Mouse (Mus musculus) heart, postnatal 0 days (tissue): ENCODE measurements around the gene Gm14226. TPM values are rescaled to one million over a fixed set of nuclear protein-coding genes. Genes with fewer than 3 reads are reported as not detected.
"Not testable (repeated sequence)": the region's sequence is repeated elsewhere in the genome, so short reads cannot be mapped to it uniquely, and the experiment has no call there.

ENCODE experiments used
- ATAC-seq: fragments of 200-750 bp; cut with Nextera tagmentation; 2 replicates; pipeline ENCODE4 v1.8.0; 2017; ENCODE audit warnings: low read depth, moderate number of reproducible peaks, moderate library complexity; ENCODE audit not compliant: insufficient read depth
- DNase-seq: peaks from one replicate; pipeline ENCODE4 v3.0.0-alpha.2; 2016; ENCODE audit warnings: low spot score
- H3K27ac ChIP-seq: fragments of 300-500 bp; sonication (generic); 2 replicates; pipeline ENCODE4 v1.5.1; 2014; ENCODE audit warnings: low read depth, mild to moderate bottlenecking
- H3K27me3 ChIP-seq: fragments of 300-500 bp; sonication (generic); 2 replicates; pipeline ENCODE4 v1.6.1; 2014; ENCODE audit warnings: low read length, mixed read lengths; ENCODE audit not compliant: control insufficient read depth, insufficient read depth
- H3K36me3 ChIP-seq: fragments of 300-500 bp; sonication (generic); replicated peaks from 2 replicates; pipeline ENCODE4 v1.6.1; 2014; ENCODE audit warnings: low read length, mixed read lengths; ENCODE audit not compliant: control insufficient read depth, insufficient read depth
- H3K4me1 ChIP-seq: fragments of 300-500 bp; sonication (generic); 2 replicates; pipeline ENCODE4 v1.6.1; 2014; ENCODE audit warnings: antibody characterized with exemption; ENCODE audit not compliant: control insufficient read depth, insufficient read depth
- H3K4me2 ChIP-seq: fragments of 300-500 bp; sonication (generic); 2 replicates; pipeline ENCODE4 v1.6.1; 2014; ENCODE audit warnings: low read depth, mild to moderate bottlenecking, low read length, moderate library complexity
- H3K4me3 ChIP-seq: fragments of 300-500 bp; sonication (generic); 2 replicates; pipeline ENCODE4 v1.5.1; 2014; ENCODE audit warnings: low read depth, low read length
- H3K9ac ChIP-seq: fragments of 300-500 bp; sonication (generic); replicated peaks from 2 replicates; pipeline ENCODE4 v1.6.1; 2014; ENCODE audit warnings: low read depth, low read length, mixed read lengths
- H3K9me3 ChIP-seq: fragments of 300-500 bp; sonication (generic); replicated peaks from 2 replicates; pipeline ENCODE4 v1.6.1; 2016; ENCODE audit warnings: low read length; ENCODE audit not compliant: control insufficient read depth
- CTCF ChIP-seq: IDR thresholded peaks from 2 replicates; pipeline ENCODE4 v1.5.1; 2016; ENCODE audit warnings: antibody characterized with exemption, control low read depth, low read depth
- EP300 ChIP-seq: IDR thresholded peaks from 2 replicates; pipeline ENCODE4 v1.6.1; 2016; ENCODE audit warnings: antibody characterized with exemption, low read depth
- WGBS: fragments of 180-500 bp; shearing (Covaris S2); extraction: QIAGEN DNeasy Blood & Tissue Kit; methylation state at CpG from one replicate; pipeline ENCODE4 v1.1.7; 2014; 5-methylcytosine and 5-hydroxymethylcytosine counted together
- polyA plus RNA-seq: library from polyadenylated mRNA; unstranded; fragments of >200 nt; fragmentation: Nextera tagmentation; extraction: Ambion mirVana; gene quantifications from 2 replicates; pipeline ENCODE4 v1.2.1, GENCODE M21; 2015
- total RNA-seq: library from RNA; depleted of rRNA; stranded (reverse); fragments of >200 nt; gene quantifications from 2 replicates; pipeline ENCODE4 v1.2.3, GENCODE M21; 2014; ENCODE audit warnings: low replicate concordance

Gm14226 gene
- total and polyA plus RNA-seq, 2 experiments from 2014 or later, result 0.22 TPM; not detected in 1

- Histone ChIP-seq H3K36me3 (no peaks in the 10 kb centered on the region), H3K4me1 (no peaks in the 10 kb centered on the region), H3K9me3 (no peaks in the 10 kb centered on the region), H3K4me2 (no peak overlapping the region), H3K9ac (no peak overlapping the region), H3K27ac (no peak overlapping the region), H3K4me3 (no peak overlapping the region), H3K27me3 (peaks cover 3% of the 10 kb centered on the region; the same call in 1 of the 2 replicates)
- ATAC-seq, result no peak
- no peak for TF ChIP-seq CTCF
- no peak for TF ChIP-seq EP300
- WGBS, result 54% methylated on average over 8 of the region's 8 CpGs
- DNase-seq, result no peak
These were observed 26.7 kb upstream of the Gm14226 start for GRCm38 (mm10) chr2:154991411-154991810.

GRCm38 (mm10) chr2:154992083-154992482, 26.0 kb upstream of the Gm14226 start:
- no peaks in the 10 kb centered on the region for H3K9me3 ChIP-seq
- no peaks in the 10 kb centered on the region for H3K36me3 ChIP-seq
- DNase-seq (no peak), ATAC-seq (no peak)
- WGBS, result 68% methylated on average over 5 of the region's 5 CpGs
- H3K4me3 ChIP-seq, result no peak overlapping the region
- peaks cover 3% of the 10 kb centered on the region; the same call in 1 of the 2 replicates for H3K27me3 ChIP-seq
- H3K4me2 ChIP-seq, result no peak overlapping the region
- H3K27ac ChIP-seq, result no peak overlapping the region
- TF ChIP-seq EP300, result no peak
- no peak overlapping the region for H3K9ac ChIP-seq
- H3K4me1 ChIP-seq, result no peaks in the 10 kb centered on the region

- no peaks in the 10 kb centered on the region for H3K9me3 ChIP-seq
- H3K27ac ChIP-seq, result no peak overlapping the region
- no peak overlapping the region for H3K9ac ChIP-seq
- TF ChIP-seq CTCF, result no peak
- TF ChIP-seq EP300, result no peak
- H3K4me1 ChIP-seq, result no peaks in the 10 kb centered on the region
- no peak overlapping the region for H3K4me3 ChIP-seq
- no peak for DNase-seq
- no peak overlapping the region for H3K4me2 ChIP-seq
- ATAC-seq, result no peak
- H3K27me3 ChIP-seq, result no peaks in the 10 kb centered on the region
- 87% methylated on average over 11 of the region's 11 CpGs for WGBS
- no peaks in the 10 kb centered on the region for H3K36me3 ChIP-seq
These were observed 12.6 kb upstream of the Gm14226 start for GRCm38 (mm10) chr2:155005491-155005890.

GRCm38 (mm10) chr2:155011086-155011656, 6.9 kb upstream of the Gm14226 start:
- no peak for ATAC-seq
- Histone ChIP-seq H3K9me3 (no peaks in the 10 kb centered on the region), H3K27me3 (peaks cover 10% of the 10 kb centered on the region; the same call in 1 of the 2 replicates), H3K4me1 (no peaks in the 10 kb centered on the region), H3K9ac (no peak overlapping the region), H3K4me2 (no peak overlapping the region), H3K36me3 (no peaks in the 10 kb centered on the region), H3K4me3 (no peak overlapping the region), H3K27ac (no peak overlapping the region)
- DNase-seq, result no peak
- 39% methylated on average over 3 of the region's 3 CpGs for WGBS
- TF ChIP-seq EP300 (no peak), CTCF (no peak)

- H3K4me3 ChIP-seq, result no peak overlapping the region
- peaks cover 10% of the 10 kb centered on the region; the same call in 1 of the 2 replicates for H3K27me3 ChIP-seq
- H3K36me3 ChIP-seq, result no peaks in the 10 kb centered on the region
- H3K27ac ChIP-seq, result no peak overlapping the region
- 83% methylated on average over 6 of the region's 6 CpGs for WGBS
- no peak overlapping the region for H3K4me2 ChIP-seq
- TF ChIP-seq EP300 (no peak), CTCF (no peak)
- no peak for DNase-seq
- no peaks in the 10 kb centered on the region for H3K9me3 ChIP-seq
- ATAC-seq, result no peak
- no peak overlapping the region for H3K9ac ChIP-seq
- no peaks in the 10 kb centered on the region for H3K4me1 ChIP-seq
These were observed 5.1 kb upstream of the Gm14226 start for GRCm38 (mm10) chr2:155012991-155013390.

GRCm38 (mm10) chr2:155016751-155017150, 1.3 kb upstream of the Gm14226 start:
- H3K9ac ChIP-seq, H3K9me3 ChIP-seq, ATAC-seq: not testable (repeated sequence)

More at GRCm38 (mm10) chr2:155016751-155017150, 1.3 kb upstream of the Gm14226 start:
- H3K4me3 ChIP-seq, H3K36me3 ChIP-seq, H3K27me3 ChIP-seq, H3K4me2 ChIP-seq, H3K4me1 ChIP-seq, DNase-seq, H3K27ac ChIP-seq: not testable (repeated sequence)
- WGBS, result 20% methylated on average over 6 of the region's 9 CpGs
